Mouse (Mus musculus) E14TG2a.4 (cell line): Measurements from ENCODE around the gene Ebp.

ENCODE experiments used
- H3K27me3 ChIP-seq: 2 replicates; pipeline ENCODE4 v1.6.1; 2014; ENCODE audit warnings: low read length, control low read depth; ENCODE audit not compliant: insufficient read depth
- H3K36me3 ChIP-seq: 2 replicates; pipeline ENCODE4 v1.6.1; 2014; ENCODE audit warnings: low read length, control low read depth; ENCODE audit not compliant: insufficient read depth
- H3K4me1 ChIP-seq: replicated peaks from 2 replicates; pipeline ENCODE4 v1.6.1; 2014; ENCODE audit warnings: low read depth, low read length, control low read depth
- H3K4me3 ChIP-seq: replicated peaks from 2 replicates; pipeline ENCODE4 v1.5.1; 2014; ENCODE audit warnings: mild to moderate bottlenecking, low read length
- H3K9me3 ChIP-seq: 2 replicates; pipeline ENCODE4 v1.6.1; 2014; ENCODE audit warnings: low read length, control low read depth
- CTCF ChIP-seq: conservative IDR thresholded peaks from 2 replicates; pipeline ENCODE4 v1.5.1; 2014; ENCODE audit warnings: low read length
- NANOG ChIP-seq: IDR thresholded peaks from 2 replicates; pipeline ENCODE4 v1.6.1; 2014; ENCODE audit warnings: borderline replicate concordance, low read length, mixed read lengths
- POU5F1 ChIP-seq: IDR thresholded peaks from 2 replicates; pipeline ENCODE4 v1.6.1; 2014; ENCODE audit warnings: low read length, borderline replicate concordance

Gene Ebp

DNA sequence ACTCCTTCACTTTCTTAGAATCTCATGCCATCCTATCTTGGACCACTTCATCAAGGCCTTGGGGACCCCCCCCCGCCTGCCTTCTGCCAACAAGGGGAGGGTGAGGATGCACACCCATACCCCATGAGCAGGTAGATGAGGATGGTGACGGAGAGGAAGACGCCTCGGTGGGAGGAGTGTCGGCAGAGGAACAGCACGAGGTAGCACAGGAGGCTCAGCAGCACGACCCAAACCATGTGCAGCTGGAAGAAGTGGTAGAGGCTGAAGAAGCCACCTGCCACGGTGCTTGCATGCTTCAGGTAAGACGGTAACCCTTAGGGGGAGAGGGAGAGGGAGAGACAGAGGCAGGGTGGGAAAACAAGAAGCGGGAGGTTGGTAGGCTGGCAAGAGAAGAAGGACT lies 10.8 kb upstream of the Ebp start:
- TF ChIP-seq NANOG (no peak), CTCF (no peak), POU5F1 (no peak)
- no peaks in the 10 kb centered on the region for H3K27me3 ChIP-seq

DNA sequence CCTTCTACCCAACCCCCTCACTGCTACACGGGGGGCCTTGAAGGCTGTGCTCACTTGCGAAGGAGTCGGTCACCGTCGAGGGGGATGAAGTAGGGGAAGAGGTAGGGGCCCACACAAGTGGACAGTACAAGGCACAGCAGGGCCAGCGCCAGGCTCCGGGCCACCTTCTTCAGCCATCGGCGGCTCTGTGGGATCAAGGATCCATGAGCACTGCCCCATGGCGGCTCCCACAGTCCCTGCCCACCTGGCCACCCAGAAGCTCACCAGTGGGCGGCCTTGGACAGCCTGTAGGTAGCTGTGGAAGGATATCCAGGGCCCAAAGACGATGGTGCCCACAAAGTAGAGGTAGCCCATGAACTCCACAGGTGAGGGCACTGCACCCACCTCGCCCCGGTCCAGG lies 9.8 kb upstream of the Ebp start:
- Histone ChIP-seq H3K36me3 (peaks cover 73% of the 10 kb centered on the region), H3K4me3 (0 out of 2 replicates have a peak overlapping the region, but pooled peaks have one; percentile 17), H3K27me3 (no peaks in the 10 kb centered on the region), H3K9me3 (no peaks in the 10 kb centered on the region), H3K4me1 (peaks cover 55% of the 10 kb centered on the region)
- TF ChIP-seq POU5F1: no peak
- no peak for TF ChIP-seq CTCF
- no peak for TF ChIP-seq NANOG

More for the DNA sequence above, 10.8 kb upstream of the Ebp start:
- Histone ChIP-seq H3K9me3 (no peaks in the 10 kb centered on the region), H3K36me3 (peaks cover 64% of the 10 kb centered on the region), H3K4me3 (no peak overlapping the region), H3K4me1 (peaks cover 54% of the 10 kb centered on the region)

DNA sequence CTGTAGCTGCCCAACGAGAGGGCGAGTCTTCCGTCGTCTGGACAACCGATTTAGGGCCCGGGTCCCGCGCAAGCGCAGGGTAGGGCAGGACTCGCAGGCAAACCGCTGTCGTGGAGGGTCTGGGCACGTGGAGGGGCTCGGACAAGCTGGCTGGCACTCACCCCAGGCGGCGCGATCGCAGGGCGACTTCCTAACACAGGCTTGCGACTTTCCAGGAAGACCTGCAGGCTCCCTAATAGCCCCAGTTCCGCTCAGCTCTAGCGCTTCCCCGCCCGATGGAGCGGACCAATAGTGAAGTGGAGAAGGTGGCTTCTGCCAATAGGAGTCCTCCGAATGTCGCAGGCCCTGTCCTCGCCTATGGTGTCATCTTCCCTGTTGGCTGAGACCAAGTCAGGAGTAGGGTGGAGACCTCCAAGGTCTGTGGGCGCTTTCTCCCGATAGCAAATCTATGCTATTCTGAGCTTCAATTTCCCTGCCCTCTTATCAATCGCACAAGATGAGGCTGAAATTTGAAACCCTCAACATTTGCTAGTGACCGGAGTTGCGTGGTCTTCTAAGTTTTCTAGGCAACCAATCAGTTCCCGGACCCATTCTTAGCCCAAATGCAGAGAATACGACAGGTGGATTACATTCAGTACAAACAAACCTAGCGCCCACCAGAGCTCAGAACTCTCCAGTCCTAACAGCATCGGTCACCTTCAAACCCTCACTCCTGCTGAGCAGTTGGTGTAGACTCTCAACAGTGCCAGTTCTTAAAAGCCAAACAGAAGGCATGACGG lies 483 bp downstream of the Ebp start:
- Histone ChIP-seq H3K4me3 (peak overlapping the region; percentile 80), H3K9me3 (no peaks in the 10 kb centered on the region), H3K36me3 (peaks cover 20% of the 10 kb centered on the region), H3K27me3 (no peaks in the 10 kb centered on the region), H3K4me1 (peaks cover 31% of the 10 kb centered on the region)
- no peak for TF ChIP-seq NANOG
- no peak for TF ChIP-seq CTCF
- no peak for TF ChIP-seq POU5F1

DNA sequence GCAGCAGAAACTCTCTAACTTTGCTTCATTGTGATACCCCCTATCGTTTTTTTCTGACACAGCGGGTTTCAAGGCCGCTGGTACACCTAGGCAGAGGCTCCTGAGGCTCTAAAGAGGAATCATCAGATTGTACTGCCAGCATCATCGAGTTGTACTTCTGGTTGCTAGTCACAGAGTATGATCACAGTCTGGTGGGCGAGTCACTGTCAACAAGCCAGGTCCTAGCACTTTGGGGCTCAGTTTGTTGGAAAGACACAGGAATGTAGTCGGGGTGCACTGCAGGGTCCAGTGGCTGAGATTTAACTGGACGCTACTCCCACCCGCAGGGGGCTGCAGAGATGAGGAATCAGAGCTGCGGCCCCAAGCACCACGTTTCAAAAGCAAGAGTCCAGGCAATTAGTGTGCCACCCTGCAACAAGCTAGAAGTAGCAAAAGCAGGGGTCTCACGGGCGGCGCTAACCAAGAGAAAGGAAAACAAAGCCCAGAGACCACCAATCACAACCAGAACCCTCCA lies 1.1 kb downstream of the Ebp start:
- H3K36me3 ChIP-seq: peaks cover 21% of the 10 kb centered on the region
- peaks cover 25% of the 10 kb centered on the region for H3K4me1 ChIP-seq
- no peak for TF ChIP-seq CTCF
- no peak for TF ChIP-seq NANOG
- TF ChIP-seq POU5F1: no peak
- peak overlapping the region; percentile 80 for H3K4me3 ChIP-seq
- no peaks in the 10 kb centered on the region for H3K27me3 ChIP-seq
- no peaks in the 10 kb centered on the region for H3K9me3 ChIP-seq

DNA sequence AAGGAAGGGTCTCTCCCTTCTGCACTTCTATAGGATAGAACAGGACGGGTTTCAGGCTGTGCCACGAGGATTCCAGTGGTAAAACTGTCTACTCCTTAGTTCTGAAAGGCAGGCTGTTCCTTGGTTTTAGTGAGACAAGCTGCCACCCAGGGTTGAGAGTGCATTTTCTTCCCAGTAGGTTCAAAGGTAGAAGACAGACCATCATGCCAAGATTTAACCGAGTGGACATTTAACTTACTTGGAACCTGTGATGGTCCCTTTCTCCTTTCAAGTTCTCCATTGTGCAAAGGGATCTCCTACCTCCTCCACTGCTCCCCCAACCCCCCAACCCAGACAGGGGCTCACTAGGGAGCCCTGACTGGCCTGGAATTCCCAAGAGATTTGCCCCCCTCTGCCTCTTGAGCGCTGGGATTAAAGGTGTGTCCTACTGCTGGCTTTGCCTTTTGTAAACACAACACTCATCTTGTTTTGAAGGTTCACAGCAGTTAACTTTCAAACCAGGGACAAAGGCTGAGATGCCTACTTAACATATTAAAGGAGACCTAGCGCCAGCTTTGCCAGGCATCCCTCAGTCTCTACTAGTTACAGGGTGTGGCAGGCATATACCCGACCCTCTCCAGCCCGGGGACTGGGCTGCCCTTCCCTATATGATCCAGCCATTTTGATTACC lies 10.3 kb downstream of the Ebp start:
- Histone ChIP-seq H3K4me1 (peaks cover 51% of the 10 kb centered on the region), H3K27me3 (no peaks in the 10 kb centered on the region), H3K9me3 (no peaks in the 10 kb centered on the region), H3K36me3 (peaks cover 35% of the 10 kb centered on the region), H3K4me3 (0 out of 2 replicates have a peak overlapping the region, but pooled peaks have one; percentile 17)
- TF ChIP-seq CTCF: no peak
- TF ChIP-seq NANOG: peak; percentile 72; the same call in 1 of the 2 replicates

DNA sequence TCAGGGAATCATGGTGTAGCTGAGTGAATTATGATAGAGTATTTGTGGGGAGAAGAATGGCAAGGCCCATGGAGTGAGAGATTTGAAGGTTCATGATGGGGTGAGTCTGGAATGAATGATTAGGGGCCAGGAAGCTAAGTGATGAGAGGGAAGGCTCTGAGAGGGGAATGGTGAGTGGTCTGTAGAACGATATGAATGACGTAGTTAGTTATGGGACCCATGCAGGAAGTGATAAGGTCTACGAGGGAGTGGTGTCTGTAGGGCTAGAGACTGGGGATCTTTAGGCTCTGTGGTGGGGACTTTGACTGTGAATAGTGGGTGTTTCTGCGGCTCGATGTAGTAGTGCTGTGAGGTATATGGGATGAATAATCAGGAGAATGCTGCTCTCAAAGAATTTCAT lies 13.7 kb downstream of the Ebp start:
- peaks cover 3% of the 10 kb centered on the region for H3K36me3 ChIP-seq
- H3K9me3 ChIP-seq: no peaks in the 10 kb centered on the region
- no peak overlapping the region for H3K4me3 ChIP-seq
- no peak for TF ChIP-seq POU5F1
- no peak for TF ChIP-seq NANOG
- no peak for TF ChIP-seq CTCF
- H3K4me1 ChIP-seq: peaks cover 55% of the 10 kb centered on the region
- no peaks in the 10 kb centered on the region for H3K27me3 ChIP-seq

DNA sequence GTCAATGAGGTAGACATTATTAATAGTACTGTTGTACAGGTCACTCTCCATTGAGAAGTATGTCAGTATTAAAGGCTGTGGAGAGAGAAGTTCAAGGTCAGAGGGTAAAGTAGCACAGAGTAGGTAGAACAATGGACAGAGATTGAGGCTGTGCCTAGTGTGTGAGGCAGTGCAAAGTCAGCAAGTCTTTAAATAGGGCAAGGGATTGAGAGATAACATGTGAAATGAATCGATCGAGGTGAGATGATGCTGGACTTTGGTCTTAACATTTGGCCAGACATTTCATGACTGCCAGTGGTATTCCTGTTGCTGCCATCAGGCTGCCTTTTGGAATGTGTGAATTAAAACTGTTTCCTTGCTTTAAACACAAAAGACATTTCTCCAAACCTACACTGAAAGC lies 14.4 kb downstream of the Ebp start:
- H3K4me1 ChIP-seq: peaks cover 56% of the 10 kb centered on the region
- no peaks in the 10 kb centered on the region for H3K9me3 ChIP-seq
- peaks cover 5% of the 10 kb centered on the region for H3K36me3 ChIP-seq
- no peak for TF ChIP-seq POU5F1
- TF ChIP-seq CTCF: no peak
- TF ChIP-seq NANOG: no peak
- H3K4me3 ChIP-seq: no peak overlapping the region
- H3K27me3 ChIP-seq: no peaks in the 10 kb centered on the region

DNA sequence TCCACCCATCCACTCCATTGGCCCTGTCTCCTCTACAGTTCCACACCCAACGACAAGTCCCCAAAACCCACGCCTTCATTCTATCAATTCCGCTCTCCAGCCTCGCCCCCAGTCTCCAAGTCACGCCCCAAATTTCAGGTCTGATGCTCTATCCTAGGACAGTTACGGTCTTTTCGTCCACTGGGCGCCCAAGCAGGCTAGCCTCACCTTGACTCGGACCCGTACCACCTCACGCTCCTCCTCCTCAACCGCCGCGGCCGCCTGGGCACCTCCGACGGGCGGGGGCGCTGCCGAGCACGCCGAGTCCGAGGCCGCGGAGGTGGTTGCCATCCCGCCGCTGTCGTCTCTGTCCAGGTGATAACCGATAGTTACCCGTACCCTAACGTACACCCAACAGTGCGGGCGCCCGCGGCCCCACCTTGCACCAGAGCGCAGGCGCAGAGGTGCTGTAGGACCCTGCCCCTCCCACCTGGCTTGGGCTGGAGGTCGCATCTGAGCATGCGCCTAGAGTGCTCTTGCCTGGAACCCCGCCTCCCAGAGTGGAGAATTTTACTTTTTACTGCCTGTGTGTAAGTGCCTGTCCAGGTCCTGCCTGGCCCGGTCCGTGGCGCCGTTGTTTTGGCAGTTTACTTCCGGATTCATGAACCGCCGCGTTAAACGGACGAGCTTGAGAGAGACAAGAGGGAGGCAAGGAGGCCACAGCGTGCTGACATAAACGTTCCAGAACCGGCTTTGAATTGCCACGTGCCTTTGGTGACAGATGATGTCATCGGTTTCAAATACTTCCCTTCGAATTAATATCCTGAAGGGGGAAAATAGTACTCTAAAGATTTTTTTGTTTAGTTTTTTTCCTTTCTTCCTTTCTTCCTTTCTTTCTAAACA lies 17.6 kb downstream of the Ebp start, which contains the start of gene Tbc1d25:
TSS of gene Tbc1d25 (minus strand) at position 678 of the 882 bp plus-strand sequence.
- H3K36me3 ChIP-seq: peaks cover 32% of the 10 kb centered on the region
- peaks cover 50% of the 10 kb centered on the region for H3K4me1 ChIP-seq
- peak within 1 kb of the TSS; percentile 87 for H3K4me3 ChIP-seq
- TF ChIP-seq POU5F1 (no peak), CTCF (no peak), NANOG (no peak)
- H3K27me3 ChIP-seq: no peaks in the 10 kb centered on the region
- no peaks in the 10 kb centered on the region for H3K9me3 ChIP-seq
